Mouse (Mus musculus) heart, adult 2 months (tissue): ENCODE data around the gene Dcst2. TPM values are rescaled to one million over a fixed set of nuclear protein-coding genes. Genes with fewer than 3 reads are reported as not detected.

Source experiments
- DNase-seq, 2 experiments: peaks; one replicate each; pipeline ENCODE4 v3.0.0; 2021
- H3K27ac ChIP-seq: fragments of 200-600 bp; 2 replicates; pipeline ENCODE4 v1.8.1; 2022
- H3K27me3 ChIP-seq: fragments of 200-500 bp; 2 replicates; pipeline ENCODE4 v1.6.1; 2012; ENCODE audit warnings: mild to moderate bottlenecking, low read length, inconsistent platforms, mixed read lengths; ENCODE audit not compliant: control insufficient read depth, insufficient read depth
- H3K36me3 ChIP-seq: fragments of 200-500 bp; 2 replicates; pipeline ENCODE4 v1.6.1; 2012; ENCODE audit warnings: low read length, inconsistent platforms; ENCODE audit not compliant: control insufficient read depth, insufficient read depth
- H3K4me1 ChIP-seq: fragments of 200-500 bp; 2 replicates; pipeline ENCODE4 v1.6.1; 2011; ENCODE audit warnings: low read length; ENCODE audit not compliant: control insufficient read depth, insufficient read depth
- H3K4me3 ChIP-seq: fragments of 200-600 bp; 2 replicates; pipeline ENCODE4 v1.8.1; 2022
- H3K79me2 ChIP-seq: fragments of 200-500 bp; replicated peaks from 2 replicates; pipeline ENCODE4 v1.6.1; 2012; ENCODE audit warnings: mild to moderate bottlenecking, inconsistent platforms, low read length, moderate library complexity, mixed read lengths; ENCODE audit not compliant: control insufficient read depth, insufficient read depth
- H3K9ac ChIP-seq: fragments of 200-500 bp; 2 replicates; pipeline ENCODE4 v1.6.1; 2012; ENCODE audit warnings: low read depth, mild to moderate bottlenecking, control low read depth, inconsistent platforms, low read length, mixed read lengths
- CTCF ChIP-seq: fragments of 200-600 bp; IDR thresholded peaks from 2 replicates; pipeline ENCODE4 v1.8.1; 2022; ENCODE audit warnings: antibody characterized with exemption, mild to moderate bottlenecking, moderate library complexity
- EP300 ChIP-seq: fragments of 200-500 bp; IDR thresholded peaks from 2 replicates; pipeline ENCODE4 v1.6.1; 2011; ENCODE audit warnings: low read depth, low read length, control low read depth; ENCODE audit not compliant: insufficient read depth
- POLR2A ChIP-seq: fragments of 200-500 bp; IDR thresholded peaks from 2 replicates; pipeline ENCODE4 v1.6.1; 2011; ENCODE audit warnings: mild to moderate bottlenecking, low read depth, low read length, control low read depth; ENCODE audit not compliant: insufficient read depth
- WGBS: fragments of 180-500 bp; shearing (Covaris S2); methylation state at CpG from one replicate; pipeline ENCODE4 v1.1.7; 2018; 5-methylcytosine and 5-hydroxymethylcytosine counted together
- intact Hi-C: fragments of 180-260 bp; cut with DNase I; formaldehyde crosslinking; loops from one replicate; pipeline ENCODE4 v1.15.1; 2025
- polyA plus RNA-seq: library from polyadenylated mRNA; depleted of rRNA; stranded (reverse); fragments of >200 nt; gene quantifications from 2 replicates; pipeline ENCODE4 v1.2.3, GENCODE M21; 2012
- total RNA-seq, 2 experiments: library from RNA; stranded (reverse); gene quantifications; 2 replicates each; pipeline ENCODE4 v1.2.3; 2021

Dcst2 gene
- total and polyA plus RNA-seq, 3 experiments, result 0.35 TPM; not detected in 2

- no peak overlapping the region for H3K27ac ChIP-seq
- no peak for TF ChIP-seq CTCF
- no peak for TF ChIP-seq POLR2A
- TF ChIP-seq EP300, result no peak
- no peaks in the 10 kb centered on the region for H3K36me3 ChIP-seq
- no peak overlapping the region for H3K9ac ChIP-seq
- H3K27me3 ChIP-seq, result no peaks in the 10 kb centered on the region
- 67% methylated on average over 3 of the region's 3 CpGs for WGBS
- no peaks in the 10 kb centered on the region for H3K4me1 ChIP-seq
- DNase-seq, result no peak
- intact Hi-C loops, result no loop called here
- no peaks in the 10 kb centered on the region for H3K79me2 ChIP-seq
- H3K4me3 ChIP-seq, result no peak overlapping the region
Observed at GRCm38 (mm10) chr3:89360237-89360636, 1.5 kb upstream of the Dcst2 start.

- H3K36me3 ChIP-seq, result no peaks in the 10 kb centered on the region
- no peak overlapping the region for H3K27ac ChIP-seq
- H3K9ac ChIP-seq, result no peak overlapping the region
- H3K27me3 ChIP-seq, result no peaks in the 10 kb centered on the region
- H3K4me1 ChIP-seq, result no peaks in the 10 kb centered on the region
- DNase-seq, result no peak
- H3K4me3 ChIP-seq, result no peak overlapping the region
- TF ChIP-seq CTCF, result no peak
- TF ChIP-seq EP300, result no peak
- TF ChIP-seq POLR2A, result no peak
- no peaks in the 10 kb centered on the region for H3K79me2 ChIP-seq
- WGBS, result 73% methylated on average over 8 of the region's 8 CpGs
- intact Hi-C loops, result no loop called here
Observed at GRCm38 (mm10) chr3:89364631-89365030, 2.9 kb downstream of the Dcst2 start.

DNA sequence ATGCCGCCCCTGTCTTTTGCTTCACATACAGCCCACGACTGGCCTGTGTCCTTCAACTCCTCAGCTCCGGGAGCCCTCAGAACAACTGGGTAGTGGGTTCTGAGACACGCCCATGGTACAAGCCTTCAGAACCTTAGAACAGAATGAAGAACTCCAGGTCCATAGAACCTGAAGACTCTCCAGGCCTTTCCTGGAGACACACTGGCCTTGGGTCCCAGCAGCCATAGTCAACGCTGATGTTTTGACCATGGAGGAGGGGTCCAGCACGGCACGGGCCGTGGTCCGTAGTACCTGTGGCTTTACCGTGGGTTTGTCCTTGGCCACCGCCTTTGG lies 3.3 kb downstream of the Dcst2 start, which contains the start of gene Dcst1:
Gene Dcst1 (minus strand): TSS at position 101 of the 333 bp plus-strand sequence.
- no peak within 1 kb of the TSS for H3K4me3 ChIP-seq
- intact Hi-C loops, result no loop called here
- TF ChIP-seq EP300 (no peak), POLR2A (no peak), CTCF (no peak)
- H3K79me2 ChIP-seq, result no peaks in the 10 kb centered on the region
- no peak within 1 kb of the TSS for H3K27ac ChIP-seq
- 94% methylated on average over 11 of the region's 11 CpGs for WGBS
- no peak for DNase-seq
- no peaks in the 10 kb centered on the region for H3K27me3 ChIP-seq
- H3K4me1 ChIP-seq, result no peaks in the 10 kb centered on the region
- no peaks in the 10 kb centered on the region for H3K36me3 ChIP-seq
- no peak within 1 kb of the TSS for H3K9ac ChIP-seq

DNA sequence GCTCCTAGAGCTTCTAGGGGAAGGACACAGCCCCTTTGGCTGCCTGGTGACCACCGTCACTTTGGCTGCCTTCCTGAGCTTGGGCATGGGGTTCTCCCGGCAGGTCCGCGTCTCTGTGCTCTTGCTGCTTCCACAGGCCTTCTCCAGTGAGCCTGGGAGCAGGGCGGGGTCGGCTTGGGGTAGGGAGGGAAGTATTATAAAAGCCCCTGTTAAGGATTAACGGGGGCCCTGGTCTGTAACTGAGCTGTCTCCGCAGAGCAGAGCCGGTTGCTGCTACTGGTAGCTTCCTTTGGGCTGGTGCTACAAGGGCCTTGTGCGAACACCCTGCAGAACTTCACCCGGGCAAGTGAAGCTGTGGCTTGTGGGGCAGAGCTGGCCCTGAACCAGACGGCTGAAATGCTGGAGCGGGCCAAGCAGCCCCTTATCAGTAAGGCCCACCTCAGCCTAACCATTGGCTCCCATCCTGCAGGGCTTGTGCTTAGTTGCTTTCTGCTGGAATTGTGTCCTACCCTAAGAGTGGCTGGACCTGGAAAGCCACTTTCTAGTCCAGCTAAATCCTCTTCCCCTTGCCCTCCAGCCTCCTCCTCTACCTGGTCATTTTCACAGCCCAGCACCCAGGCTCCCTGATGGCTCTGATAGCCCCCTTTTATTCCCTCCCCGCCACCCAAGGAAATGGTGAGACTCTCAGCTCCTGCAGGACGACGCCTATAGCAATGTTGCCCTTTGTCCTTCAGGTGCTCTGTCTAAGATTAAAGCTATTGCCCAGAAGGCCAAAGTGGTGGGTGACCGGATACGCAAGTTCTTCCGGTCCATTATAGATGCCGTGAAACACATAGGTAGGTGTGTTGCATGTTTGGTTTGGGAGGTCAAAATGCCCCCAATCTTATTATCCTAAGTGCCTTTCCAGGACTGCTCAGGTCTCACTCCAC lies 4.0 kb downstream of the Dcst2 start:
- 82% methylated on average over 20 of the region's 20 CpGs for WGBS
- no peaks in the 10 kb centered on the region for H3K79me2 ChIP-seq
- no peak overlapping the region for H3K9ac ChIP-seq
- TF ChIP-seq EP300, result no peak
- TF ChIP-seq POLR2A, result no peak
- no peak for TF ChIP-seq CTCF
- no peaks in the 10 kb centered on the region for H3K4me1 ChIP-seq
- no peak overlapping the region for H3K27ac ChIP-seq
- intact Hi-C loops, result no loop called here
- no peaks in the 10 kb centered on the region for H3K27me3 ChIP-seq
- DNase-seq, result no peak
- no peaks in the 10 kb centered on the region for H3K36me3 ChIP-seq
- no peak overlapping the region for H3K4me3 ChIP-seq

DNA sequence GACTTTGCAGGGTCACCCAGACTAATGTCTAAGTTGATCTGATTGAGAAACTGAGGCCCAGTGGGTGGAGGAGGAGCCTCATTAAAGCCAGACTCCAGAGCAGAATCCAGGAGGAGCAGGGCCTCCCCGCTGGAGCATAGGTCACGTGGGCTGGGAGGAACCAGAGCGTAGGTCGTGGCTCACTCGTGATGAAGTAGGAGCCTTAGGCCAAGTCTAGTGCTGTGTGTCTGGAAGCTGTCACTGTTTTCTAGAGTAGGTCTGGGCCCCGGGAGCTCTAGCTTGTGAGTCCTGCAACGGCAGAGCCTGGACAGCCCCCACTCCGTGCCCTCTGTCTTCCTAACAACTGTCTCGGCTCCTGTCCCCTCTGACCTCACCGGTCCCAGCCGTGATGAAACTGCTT lies 5.6 kb downstream of the Dcst2 start:
- intact Hi-C loops, result no loop called here

DNA sequence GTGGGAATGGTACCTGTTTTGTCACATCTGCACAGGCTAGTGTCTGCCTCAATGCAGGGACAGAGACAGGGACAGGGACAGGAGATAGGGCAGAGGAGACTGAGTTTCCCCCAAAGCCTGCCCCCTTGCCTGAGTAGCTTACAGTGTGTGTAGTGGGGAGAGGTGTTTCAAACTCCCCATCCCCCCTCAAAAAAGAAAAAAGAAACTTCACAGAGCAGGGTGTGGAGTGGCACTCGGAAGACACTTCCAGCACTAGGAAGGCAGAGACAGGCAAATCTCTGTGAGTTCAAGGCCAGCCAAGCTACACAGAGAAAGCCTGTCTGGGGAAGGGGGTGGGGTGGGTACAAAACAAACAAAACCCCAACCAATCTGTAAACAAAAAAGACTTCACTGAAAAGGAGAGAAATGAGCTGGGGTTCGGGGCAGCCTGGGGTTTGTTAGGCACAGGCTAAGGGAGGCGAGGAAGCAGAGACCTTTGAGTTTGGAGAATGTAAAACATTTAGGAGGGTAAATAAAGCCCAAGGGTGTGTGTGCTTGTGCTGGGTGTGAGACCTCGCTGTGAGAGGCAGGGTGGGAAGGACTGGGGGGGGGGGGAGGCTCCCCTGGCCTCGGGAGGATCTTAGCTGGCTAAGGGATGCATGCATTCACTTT lies 11.9 kb downstream of the Dcst2 start:
- Histone ChIP-seq H3K4me1 (no peaks in the 10 kb centered on the region), H3K27ac (no peak overlapping the region), H3K79me2 (no peaks in the 10 kb centered on the region), H3K4me3 (no peak overlapping the region), H3K9ac (no peak overlapping the region), H3K36me3 (no peaks in the 10 kb centered on the region), H3K27me3 (no peaks in the 10 kb centered on the region)
- DNase-seq, result no peak
- no peak for TF ChIP-seq POLR2A
- TF ChIP-seq EP300, result no peak
- no peak for TF ChIP-seq CTCF
- intact Hi-C loops, result no loop called here
- 55% methylated on average over 5 of the region's 5 CpGs for WGBS

More for the DNA sequence above, 5.6 kb downstream of the Dcst2 start:
- Histone ChIP-seq H3K36me3 (no peaks in the 10 kb centered on the region), H3K9ac (no peak overlapping the region), H3K4me3 (no peak overlapping the region), H3K4me1 (no peaks in the 10 kb centered on the region), H3K27me3 (no peaks in the 10 kb centered on the region), H3K27ac (no peak overlapping the region), H3K79me2 (no peaks in the 10 kb centered on the region)
- TF ChIP-seq EP300, result no peak
- no peak for TF ChIP-seq POLR2A
- TF ChIP-seq CTCF, result no peak
- 63% methylated on average over 11 of the region's 11 CpGs for WGBS
- DNase-seq, result no peak
